Mouse (Mus musculus): ENCODE data around the gene Arhgap44.
A peak's percentile ranks its signal among the peaks of the same experiment; 100 is the strongest.

Gene Arhgap44

DNA sequence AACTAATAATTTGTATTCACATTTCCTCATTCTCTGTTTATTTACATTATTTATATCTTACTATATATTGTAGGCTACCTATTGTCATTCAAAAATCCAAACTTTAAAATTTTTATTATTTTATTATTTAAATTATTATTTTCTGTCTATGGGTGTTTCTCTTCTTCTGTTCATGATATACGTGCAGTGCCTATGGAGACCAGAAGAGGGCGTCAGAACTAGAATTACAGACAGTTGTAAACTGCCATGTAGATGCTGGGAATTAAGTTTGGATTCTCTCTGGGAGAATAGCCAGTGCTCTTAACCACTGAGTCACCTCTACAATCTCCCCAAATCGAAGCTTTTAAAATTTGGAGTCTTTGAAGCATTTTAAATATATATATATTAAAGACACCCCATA lies 101.3 kb downstream of the Arhgap44 start:
- no peak for TF ChIP-seq NANOG (IDR thresholded peaks at IDR 0.05; ENCODE audit: borderline replicate concordance, low read length)
- no peak for TF ChIP-seq POU5F1 (IDR thresholded peaks at IDR 0.05; ENCODE audit: borderline replicate concordance, low read length)
- peak; percentile 57 for TF ChIP-seq CTCF (conservative IDR thresholded peaks at IDR 0.05; ENCODE audit: low read length)
- Histone ChIP-seq H3K9me3 (ENCODE audit: low read length) (no peaks in the 10 kb centered on the region), H3K36me3 (ENCODE audit: insufficient read depth, low read length) (peaks cover 53% of the 10 kb centered on the region), H3K27me3 (ENCODE audit: insufficient read depth, low read length) (no peaks in the 10 kb centered on the region), H3K4me3 (replicated peaks; ENCODE audit: low read length) (no peak overlapping the region), H3K4me1 (replicated peaks; ENCODE audit: low read depth, low read length) (peaks cover 9% of the 10 kb centered on the region)

DNA sequence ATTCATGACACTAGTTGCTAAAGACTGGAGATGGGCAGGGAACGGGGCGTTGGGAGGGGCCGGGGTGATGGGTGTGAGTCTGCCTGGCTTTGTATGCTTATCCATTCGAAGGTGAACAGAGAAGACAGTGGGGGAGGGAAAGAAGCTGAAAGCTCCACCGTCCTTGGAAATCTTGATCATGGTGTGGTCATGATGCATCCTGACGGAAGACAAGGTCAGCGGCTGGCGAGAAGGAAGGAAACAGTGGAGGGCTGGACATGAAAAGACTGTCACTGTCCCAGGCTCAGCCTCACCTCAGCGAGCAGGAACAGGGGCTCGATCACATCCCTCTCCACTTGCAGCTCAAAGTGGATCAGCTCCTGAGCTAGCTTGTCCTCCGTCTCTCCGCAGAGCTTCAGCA lies 103.2 kb downstream of the Arhgap44 start:
- no peaks in the 10 kb centered on the region for H3K9me3 ChIP-seq (ENCODE audit: low read length)
- no peaks in the 10 kb centered on the region for H3K27me3 ChIP-seq (ENCODE audit: insufficient read depth, low read length)
- H3K36me3 ChIP-seq (ENCODE audit: insufficient read depth, low read length): peaks cover 55% of the 10 kb centered on the region
- TF ChIP-seq POU5F1 (IDR thresholded peaks at IDR 0.05; ENCODE audit: borderline replicate concordance, low read length) (no peak), CTCF (conservative IDR thresholded peaks at IDR 0.05; ENCODE audit: low read length) (no peak), NANOG (IDR thresholded peaks at IDR 0.05; ENCODE audit: borderline replicate concordance, low read length) (no peak)
- peaks cover 9% of the 10 kb centered on the region for H3K4me1 ChIP-seq (replicated peaks; ENCODE audit: low read depth, low read length)
- no peak overlapping the region for H3K4me3 ChIP-seq (replicated peaks; ENCODE audit: low read length)

DNA sequence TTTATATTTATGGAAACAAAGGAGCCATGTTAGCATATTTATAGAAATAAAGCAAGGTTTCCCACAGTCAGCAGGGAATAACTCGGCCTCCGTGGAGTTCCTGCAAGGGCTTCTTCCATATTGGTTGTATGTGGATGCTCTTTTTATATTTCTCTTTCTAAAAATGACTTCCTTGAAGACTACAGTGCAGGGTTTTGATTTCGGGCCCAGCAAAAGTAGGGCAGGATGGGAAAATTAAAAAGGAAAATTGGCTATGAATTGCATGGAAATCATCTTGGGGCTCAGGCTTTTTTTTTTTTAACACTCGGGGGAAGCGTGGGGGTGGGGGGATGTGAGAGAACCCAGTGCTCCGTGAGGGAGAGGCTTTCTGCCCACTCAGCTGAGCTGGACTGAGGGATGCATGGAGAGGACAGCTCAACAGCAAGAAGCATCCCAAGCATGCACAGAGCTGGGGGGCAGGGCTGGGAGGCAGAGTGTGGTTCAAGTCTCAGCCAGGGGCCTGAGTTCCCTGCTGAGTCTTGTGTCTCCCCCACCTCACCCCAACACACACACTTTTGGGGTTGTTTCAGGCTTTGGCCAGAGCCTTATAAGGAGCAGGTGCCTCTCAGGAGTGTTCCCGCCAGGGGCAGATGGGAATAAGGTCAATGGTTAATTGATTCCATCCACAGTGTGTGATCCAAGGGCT lies 104.4 kb downstream of the Arhgap44 start:
- H3K4me1 ChIP-seq (replicated peaks; ENCODE audit: low read depth, low read length): peaks cover 9% of the 10 kb centered on the region
- no peak overlapping the region for H3K4me3 ChIP-seq (replicated peaks; ENCODE audit: low read length)
- H3K36me3 ChIP-seq (ENCODE audit: insufficient read depth, low read length): peaks cover 58% of the 10 kb centered on the region
- no peaks in the 10 kb centered on the region for H3K27me3 ChIP-seq (ENCODE audit: insufficient read depth, low read length)
- TF ChIP-seq CTCF (conservative IDR thresholded peaks at IDR 0.05; ENCODE audit: low read length) (no peak), POU5F1 (IDR thresholded peaks at IDR 0.05; ENCODE audit: borderline replicate concordance, low read length) (no peak), NANOG (IDR thresholded peaks at IDR 0.05; ENCODE audit: borderline replicate concordance, low read length) (no peak)
- no peaks in the 10 kb centered on the region for H3K9me3 ChIP-seq (ENCODE audit: low read length)

DNA sequence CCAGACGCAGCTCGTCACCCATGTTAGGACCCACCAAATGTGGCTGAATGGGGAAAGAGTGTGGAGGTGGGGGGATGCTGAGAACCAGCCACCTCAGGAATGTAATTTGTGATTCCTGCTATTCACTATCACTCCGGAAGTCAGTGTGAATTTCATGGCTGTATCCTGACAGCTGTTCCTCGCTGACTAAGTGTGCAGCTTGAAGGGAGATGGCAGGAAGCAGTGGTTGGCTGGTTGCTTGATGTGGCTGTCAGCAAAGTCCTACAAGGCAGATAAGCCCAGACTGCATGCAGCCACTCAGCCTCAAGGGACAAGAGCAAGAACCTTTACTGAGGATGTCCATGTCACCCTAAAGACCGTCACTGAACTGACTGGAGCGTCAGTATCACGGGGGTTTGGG lies 107.2 kb downstream of the Arhgap44 start:
- no peak for TF ChIP-seq POU5F1 (IDR thresholded peaks at IDR 0.05; ENCODE audit: borderline replicate concordance, low read length)
- TF ChIP-seq CTCF (conservative IDR thresholded peaks at IDR 0.05; ENCODE audit: low read length): no peak
- no peak for TF ChIP-seq NANOG (IDR thresholded peaks at IDR 0.05; ENCODE audit: borderline replicate concordance, low read length)
- Histone ChIP-seq H3K36me3 (ENCODE audit: insufficient read depth, low read length) (peaks cover 73% of the 10 kb centered on the region), H3K4me3 (replicated peaks; ENCODE audit: low read length) (no peak overlapping the region), H3K27me3 (ENCODE audit: insufficient read depth, low read length) (no peaks in the 10 kb centered on the region), H3K9me3 (ENCODE audit: low read length) (no peaks in the 10 kb centered on the region), H3K4me1 (replicated peaks; ENCODE audit: low read depth, low read length) (peaks cover 9% of the 10 kb centered on the region)

DNA sequence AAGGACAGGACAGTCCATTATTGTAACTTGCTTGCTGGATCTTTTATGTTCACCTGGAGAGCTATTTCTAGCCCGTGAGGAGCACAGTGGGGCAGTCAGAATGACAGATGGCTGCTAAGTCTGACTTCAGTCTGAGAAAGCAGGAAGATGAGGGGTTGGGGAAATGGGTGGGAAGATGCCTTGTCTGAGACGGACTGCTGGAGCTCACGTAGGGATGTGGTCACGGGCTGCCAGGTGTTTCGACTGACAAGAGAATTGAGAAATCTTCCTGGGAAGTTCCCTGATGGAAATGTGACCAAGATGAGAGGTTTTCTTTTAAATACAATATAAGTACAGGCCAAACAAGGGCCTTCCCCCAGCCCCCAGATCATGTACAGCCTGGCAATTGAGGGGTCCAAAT lies 108.5 kb downstream of the Arhgap44 start:
- Histone ChIP-seq H3K4me1 (replicated peaks; ENCODE audit: low read depth, low read length) (0 out of 2 replicates have a peak, but pooled peaks cover 3% of the 10 kb centered on the region), H3K9me3 (ENCODE audit: low read length) (no peaks in the 10 kb centered on the region), H3K27me3 (ENCODE audit: insufficient read depth, low read length) (no peaks in the 10 kb centered on the region), H3K36me3 (ENCODE audit: insufficient read depth, low read length) (peaks cover 66% of the 10 kb centered on the region), H3K4me3 (replicated peaks; ENCODE audit: low read length) (no peak overlapping the region)
- TF ChIP-seq POU5F1 (IDR thresholded peaks at IDR 0.05; ENCODE audit: borderline replicate concordance, low read length): no peak
- no peak for TF ChIP-seq NANOG (IDR thresholded peaks at IDR 0.05; ENCODE audit: borderline replicate concordance, low read length)
- no peak for TF ChIP-seq CTCF (conservative IDR thresholded peaks at IDR 0.05; ENCODE audit: low read length)

DNA sequence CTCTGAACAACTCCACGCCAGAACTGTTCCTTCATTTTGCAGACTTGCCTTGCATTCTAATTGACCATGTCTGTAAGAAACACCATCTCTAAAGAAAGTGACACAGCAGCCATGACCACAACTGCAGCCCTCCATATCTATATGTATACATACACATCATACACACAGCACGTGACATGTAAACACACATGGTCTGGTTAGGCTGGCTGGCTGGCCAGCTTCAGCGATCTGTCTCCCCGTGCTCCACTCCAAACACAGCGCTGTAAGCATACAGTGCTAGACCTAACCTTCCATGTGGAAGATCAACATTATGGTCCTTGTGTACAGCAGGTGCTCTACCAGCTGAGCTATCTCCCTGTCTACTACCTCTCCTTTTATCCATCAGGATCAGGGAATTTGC lies 111.9 kb downstream of the Arhgap44 start:
- no peak for TF ChIP-seq POU5F1 (IDR thresholded peaks at IDR 0.05; ENCODE audit: borderline replicate concordance, low read length)
- no peak for TF ChIP-seq NANOG (IDR thresholded peaks at IDR 0.05; ENCODE audit: borderline replicate concordance, low read length)
- no peak for TF ChIP-seq CTCF (conservative IDR thresholded peaks at IDR 0.05; ENCODE audit: low read length)
- Histone ChIP-seq H3K27me3 (ENCODE audit: insufficient read depth, low read length) (no peaks in the 10 kb centered on the region), H3K4me3 (replicated peaks; ENCODE audit: low read length) (no peak overlapping the region), H3K4me1 (replicated peaks; ENCODE audit: low read depth, low read length) (no peaks in the 10 kb centered on the region), H3K36me3 (ENCODE audit: insufficient read depth, low read length) (peaks cover 57% of the 10 kb centered on the region), H3K9me3 (ENCODE audit: low read length) (no peaks in the 10 kb centered on the region)

DNA sequence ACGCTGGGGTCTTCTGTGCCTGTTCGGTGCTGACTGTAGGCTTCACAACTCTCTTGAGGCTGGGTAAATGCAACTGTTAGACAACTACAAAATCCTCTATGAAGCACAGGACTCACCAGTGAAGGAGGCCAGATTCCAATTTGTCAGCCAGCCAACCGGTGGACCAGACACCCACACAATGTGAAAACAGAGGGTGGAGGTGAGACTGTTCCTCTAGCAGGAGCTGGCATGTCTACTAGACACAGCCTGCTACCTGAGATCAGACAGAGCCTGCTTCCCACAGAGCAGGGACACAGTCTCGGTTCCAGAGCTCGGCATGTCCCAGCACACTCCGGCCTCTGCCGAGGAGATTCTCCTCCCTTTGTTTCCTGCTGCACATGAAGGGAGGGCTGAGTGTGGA lies 113.7 kb downstream of the Arhgap44 start:
- no peak for TF ChIP-seq POU5F1 (IDR thresholded peaks at IDR 0.05; ENCODE audit: borderline replicate concordance, low read length)
- TF ChIP-seq CTCF (conservative IDR thresholded peaks at IDR 0.05; ENCODE audit: low read length): no peak
- TF ChIP-seq NANOG (IDR thresholded peaks at IDR 0.05; ENCODE audit: borderline replicate concordance, low read length): no peak
- Histone ChIP-seq H3K36me3 (ENCODE audit: insufficient read depth, low read length) (peaks cover 43% of the 10 kb centered on the region), H3K4me1 (replicated peaks; ENCODE audit: low read depth, low read length) (no peaks in the 10 kb centered on the region), H3K27me3 (ENCODE audit: insufficient read depth, low read length) (no peaks in the 10 kb centered on the region), H3K9me3 (ENCODE audit: low read length) (no peaks in the 10 kb centered on the region), H3K4me3 (replicated peaks; ENCODE audit: low read length) (no peak overlapping the region)

DNA sequence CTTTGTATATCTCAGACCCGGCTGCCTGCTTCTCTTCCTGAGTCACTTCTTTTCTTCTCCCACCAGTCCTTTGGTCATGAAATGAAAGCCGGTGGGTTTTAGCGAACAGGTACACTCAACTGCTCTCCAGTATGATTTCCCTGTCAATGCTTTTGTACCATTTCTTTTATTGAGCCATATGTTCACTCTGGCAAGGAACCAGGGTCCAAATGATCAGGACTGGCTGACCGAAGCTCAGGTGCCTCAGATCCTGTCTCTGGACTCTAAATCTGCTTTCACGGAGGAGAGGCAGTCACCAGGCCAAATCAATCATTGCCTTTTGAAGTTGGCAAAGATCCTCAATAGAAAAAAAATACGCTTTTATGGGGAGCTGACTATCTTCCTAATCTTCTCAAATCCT lies 122.2 kb downstream of the Arhgap44 start:
- H3K9me3 ChIP-seq (ENCODE audit: low read length): no peaks in the 10 kb centered on the region
- no peak overlapping the region for H3K4me3 ChIP-seq (replicated peaks; ENCODE audit: low read length)
- H3K36me3 ChIP-seq (ENCODE audit: insufficient read depth, low read length): peaks cover 33% of the 10 kb centered on the region
- 0 out of 2 replicates have a peak, but pooled peaks cover 10% of the 10 kb centered on the region for H3K4me1 ChIP-seq (replicated peaks; ENCODE audit: low read depth, low read length)
- no peaks in the 10 kb centered on the region for H3K27me3 ChIP-seq (ENCODE audit: insufficient read depth, low read length)
- TF ChIP-seq CTCF (conservative IDR thresholded peaks at IDR 0.05; ENCODE audit: low read length) (no peak), POU5F1 (IDR thresholded peaks at IDR 0.05; ENCODE audit: borderline replicate concordance, low read length) (no peak), NANOG (IDR thresholded peaks at IDR 0.05; ENCODE audit: borderline replicate concordance, low read length) (no peak)
